Mouse (Mus musculus) myocyte (in vitro differentiated cells): ENCODE results near the gene Kcnh7.

Experiments
- CEBPB ChIP-seq: IDR thresholded peaks from 2 replicates; pipeline ENCODE4 v1.6.1; 2011; ENCODE audit warnings: mild to moderate bottlenecking, moderate library complexity; ENCODE audit not compliant: poor library complexity, insufficient read depth, severe bottlenecking
- MAX ChIP-seq: IDR thresholded peaks from one replicate; pipeline ENCODE4 v1.6.1; 2011; ENCODE audit warnings: low read depth, mild to moderate bottlenecking, control low read depth
- MYOD1 ChIP-seq, 3 experiments: IDR thresholded peaks; one replicate each; pipeline ENCODE4 v1.6.1; 2011; ENCODE audit warnings: control low read depth in 2 of 3, low read depth in 2 of 3, mild to moderate bottlenecking in 2 of 3, moderate library complexity in 1 of 3; ENCODE audit not compliant: insufficient read length in 2 of 3, control insufficient read depth in 1 of 3
- MYOG ChIP-seq, 3 experiments: IDR thresholded peaks; one replicate each; pipeline ENCODE4 v1.6.1; 2011; ENCODE audit warnings: control low read depth in 2 of 3, low read depth in 2 of 3, mild to moderate bottlenecking in 2 of 3; ENCODE audit not compliant: insufficient read length in 2 of 3, control insufficient read depth in 1 of 3, insufficient read depth in 1 of 3
- POLR2A ChIP-seq: IDR thresholded peaks from one replicate; pipeline ENCODE4 v1.6.1; 2011; ENCODE audit warnings: low read depth, mild to moderate bottlenecking, control low read depth, moderate library complexity; ENCODE audit not compliant: insufficient read length
- POLR2AphosphoS2 ChIP-seq: IDR thresholded peaks from one replicate; pipeline ENCODE4 v1.6.1; 2011; ENCODE audit warnings: low read depth, control low read depth; ENCODE audit not compliant: insufficient read length
- SRF ChIP-seq: IDR thresholded peaks from one replicate; pipeline ENCODE4 v1.6.1; 2011; ENCODE audit warnings: low read depth; ENCODE audit not compliant: control insufficient read depth, insufficient read length
- TCF12 ChIP-seq: IDR thresholded peaks from one replicate; pipeline ENCODE4 v1.6.1; 2011; ENCODE audit warnings: mild to moderate bottlenecking, control low read depth; ENCODE audit not compliant: poor library complexity, insufficient read depth, severe bottlenecking
- USF1 ChIP-seq: IDR thresholded peaks from one replicate; pipeline ENCODE4 v1.6.1; 2011; ENCODE audit warnings: low read depth, mild to moderate bottlenecking, control low read depth, moderate library complexity

DNA sequence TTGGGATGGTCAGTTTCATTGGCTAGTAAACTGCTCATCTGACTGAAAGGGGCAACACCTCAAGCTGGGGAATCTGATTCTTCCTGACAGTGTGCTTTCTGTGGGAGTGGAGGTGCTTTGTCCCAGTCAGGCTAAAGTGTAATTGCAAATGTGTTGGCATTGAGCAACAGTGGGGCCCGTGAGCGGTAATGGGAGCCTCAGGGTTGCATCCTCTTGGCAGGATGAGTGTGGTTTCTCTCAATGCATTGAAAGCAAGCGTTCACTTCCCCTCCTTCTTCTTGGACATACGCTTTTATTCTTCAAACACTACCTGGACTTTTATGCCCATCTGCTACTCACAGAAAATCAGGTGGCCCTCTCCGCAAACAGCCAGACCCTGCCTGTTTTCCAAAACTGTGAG, 511.3 kb downstream of the Kcnh7 start:
- no peak for TF ChIP-seq MAX
- no peak for TF ChIP-seq POLR2AphosphoS2
- TF ChIP-seq TCF12, result no peak
- no peak for TF ChIP-seq MYOG (IDR thresholded peaks at IDR 0.05; ENCODE audit: control insufficient read depth in 1 of 3, insufficient read depth in 1 of 3, insufficient read length in 2 of 3, low read depth in 2 of 3)
- no peak for TF ChIP-seq POLR2A
- no peak for TF ChIP-seq SRF
- no peak for TF ChIP-seq CEBPB
- TF ChIP-seq MYOD1 (IDR thresholded peaks at IDR 0.05; ENCODE audit: control insufficient read depth in 1 of 3, insufficient read length in 2 of 3, low read depth in 2 of 3), result no peak
- no peak for TF ChIP-seq USF1
